Mouse (Mus musculus): ENCODE data around the gene Meis2.

Gene Meis2

DNA sequence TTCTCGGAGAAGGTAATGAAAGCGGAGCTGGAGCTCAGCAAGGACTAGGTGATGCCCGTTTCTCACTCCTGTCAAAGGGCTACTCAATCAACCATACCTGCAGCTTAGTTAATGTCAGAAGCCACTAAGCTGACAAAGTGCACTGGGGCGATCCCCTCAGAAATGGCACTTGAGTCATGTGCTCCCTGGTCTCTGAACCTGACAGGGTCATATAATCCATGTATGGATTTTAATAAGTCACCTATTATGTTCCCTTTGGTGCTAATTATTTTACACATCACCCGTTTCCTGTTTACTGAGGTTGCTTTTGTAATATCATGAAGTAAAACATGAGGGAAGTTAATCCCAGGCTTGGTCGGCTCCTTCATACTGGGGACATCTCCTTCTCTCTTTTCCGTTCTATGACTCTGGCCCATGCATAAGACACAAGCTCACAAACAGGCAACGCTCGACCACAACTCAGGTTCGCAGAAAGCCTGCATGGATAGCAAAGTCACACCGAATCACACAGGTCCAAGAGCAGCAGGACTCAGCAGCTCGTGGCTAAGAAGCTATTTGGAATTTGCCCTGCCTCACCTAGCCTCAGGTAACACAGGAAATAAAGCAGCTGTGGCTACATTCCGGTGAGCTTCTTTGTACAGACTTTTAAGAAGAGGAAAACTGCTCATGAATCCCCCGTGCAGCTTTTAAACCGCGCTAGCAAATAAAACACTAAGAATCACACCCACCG lies 153.6 kb downstream of the Meis2 start:
- DNase-seq (ENCODE audit: extremely low read depth, low read depth, low spot score) = no peak

DNA sequence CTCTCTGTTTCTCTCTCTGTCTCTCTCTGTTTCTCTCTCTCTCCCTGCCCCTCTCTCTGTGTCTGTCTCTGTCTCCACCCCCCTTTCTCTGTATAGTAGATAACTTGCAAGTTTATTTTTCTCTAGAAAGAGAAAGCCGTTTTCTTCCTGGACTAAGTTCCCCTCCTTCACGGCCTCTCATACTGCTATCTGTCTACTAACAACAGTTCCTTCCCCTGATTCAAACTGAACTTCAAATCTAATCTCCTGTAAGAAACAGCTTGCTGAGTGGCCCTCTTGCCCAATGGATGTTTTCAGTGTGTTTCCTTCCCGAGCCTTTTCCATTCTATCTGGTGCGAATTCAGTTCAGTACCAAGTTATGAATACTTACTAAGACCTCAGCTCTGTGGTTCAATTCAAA lies 155.4 kb downstream of the Meis2 start:
- no peak for DNase-seq (ENCODE audit: extremely low read depth, low read depth, low spot score)

DNA sequence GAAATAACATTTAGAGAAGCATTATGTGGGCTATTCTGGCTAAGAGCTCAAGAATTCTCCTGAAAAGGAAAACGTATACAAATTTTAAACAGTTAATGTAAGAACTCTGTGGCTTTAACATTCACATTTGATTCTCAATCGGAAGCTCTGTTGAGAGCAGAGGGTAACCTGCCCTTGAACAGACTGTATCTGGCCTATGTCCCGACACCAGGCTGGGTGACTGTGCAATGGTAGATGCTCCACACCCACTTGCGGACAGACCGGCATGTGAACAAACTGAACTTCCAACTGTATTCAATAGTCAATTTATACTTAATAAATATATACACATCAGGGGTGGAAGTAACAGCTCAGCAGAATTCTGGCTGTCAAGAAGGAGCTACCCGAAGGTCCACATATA lies 164.6 kb downstream of the Meis2 start:
- DNase-seq (ENCODE audit: extremely low read depth, low read depth, low spot score) = no peak

DNA sequence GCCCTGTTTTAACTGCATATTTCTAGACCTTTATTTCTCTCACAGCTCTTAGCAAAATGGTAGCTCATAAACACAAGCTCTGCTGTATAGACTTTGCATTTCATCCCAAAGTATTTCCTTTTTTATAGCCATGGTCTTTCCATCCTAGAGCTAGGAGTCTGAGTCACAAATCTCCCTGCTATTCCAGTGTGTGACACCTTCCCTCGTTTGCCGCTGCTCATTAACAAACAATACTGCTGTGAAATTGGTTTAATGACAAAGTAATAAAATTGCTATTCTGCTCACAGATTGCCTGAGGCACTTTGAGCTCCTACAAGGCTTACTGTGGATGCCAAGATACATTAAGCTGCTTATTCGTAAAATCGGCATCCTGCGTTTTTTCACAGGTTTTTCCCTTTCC lies 168.1 kb downstream of the Meis2 start:
- DNase-seq (ENCODE audit: extremely low read depth, low read depth, low spot score) = no peak

DNA sequence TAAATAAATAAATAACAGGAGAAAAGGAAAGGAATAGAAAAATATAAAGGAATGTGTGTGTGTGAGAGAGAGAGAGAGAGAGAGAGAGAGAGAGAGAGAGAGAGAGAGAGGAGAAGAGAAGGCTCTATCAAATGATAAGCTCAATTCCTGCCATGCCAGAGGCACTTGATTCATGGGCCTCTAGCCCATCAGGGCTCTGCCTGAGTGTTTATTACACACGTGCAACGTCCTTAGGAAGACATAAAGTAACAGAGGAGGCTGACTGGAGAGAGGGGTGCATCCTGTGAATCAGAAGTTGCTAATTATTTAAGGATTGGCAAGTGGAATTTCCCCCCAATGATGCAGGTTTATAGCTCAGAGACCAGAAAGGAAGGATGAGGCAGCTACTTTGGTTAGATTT lies 168.6 kb downstream of the Meis2 start:
- DNase-seq (ENCODE audit: extremely low read depth, low read depth, low spot score) = no peak

DNA sequence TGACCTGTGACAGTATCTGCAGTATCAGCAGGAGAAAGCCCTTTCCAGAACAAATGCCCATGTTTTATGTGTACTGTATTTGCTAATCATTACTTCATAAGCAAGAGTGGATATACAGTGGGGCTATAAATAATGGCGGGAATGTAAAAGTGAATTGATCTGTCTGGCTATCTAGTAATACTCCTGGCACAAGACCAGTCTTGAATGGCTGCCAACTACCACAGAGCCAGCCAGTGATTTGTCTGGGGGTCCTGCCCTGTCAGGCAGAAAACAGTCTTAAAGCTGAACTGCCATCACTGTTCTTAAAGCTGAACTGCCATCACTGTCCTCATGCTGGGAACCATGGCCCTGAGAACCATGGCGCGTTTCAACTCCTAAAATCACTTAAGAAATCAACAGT lies 169.9 kb downstream of the Meis2 start:
- DNase-seq (ENCODE audit: extremely low read depth, low read depth, low spot score) = no peak

DNA sequence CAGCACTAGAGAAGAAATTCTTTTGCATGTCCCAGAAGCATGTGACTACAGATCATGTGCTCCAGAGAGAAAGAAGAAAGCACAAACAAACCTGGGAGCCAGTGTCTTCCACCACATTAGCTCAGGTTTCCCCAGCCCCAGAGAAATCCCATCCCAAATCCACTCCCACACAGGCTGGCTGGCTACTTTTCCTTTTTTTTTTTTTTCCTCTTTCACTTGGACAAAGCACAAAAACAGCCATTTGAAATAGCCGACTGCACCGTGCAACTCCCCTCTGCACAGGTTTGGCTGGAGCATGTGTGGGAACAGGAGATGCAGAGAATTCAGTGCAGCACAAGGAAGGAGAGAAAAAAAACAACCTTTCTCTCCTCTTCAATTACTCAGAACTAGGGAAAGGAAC lies 170.4 kb downstream of the Meis2 start:
- DNase-seq (ENCODE audit: extremely low read depth, low read depth, low spot score) = no peak

DNA sequence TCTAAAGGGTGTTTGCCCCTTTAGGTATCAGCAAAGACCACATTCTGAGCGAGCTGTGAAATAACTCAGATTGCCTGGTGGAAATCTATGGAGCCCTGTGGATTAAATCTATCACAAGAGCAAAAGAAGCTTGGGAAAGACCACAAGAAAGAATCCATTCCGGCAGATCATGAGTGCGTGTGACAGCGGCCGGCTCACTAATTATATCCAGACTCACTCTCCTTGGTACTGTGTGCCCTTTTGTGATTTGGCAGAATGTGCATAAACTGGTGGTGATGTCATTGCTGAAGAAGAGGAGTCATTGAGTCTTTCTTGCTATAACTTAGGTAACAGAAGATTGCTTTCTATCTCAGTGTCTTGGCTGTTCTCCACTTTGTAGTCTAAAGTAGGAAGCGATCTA lies 172.5 kb downstream of the Meis2 start:
- DNase-seq (ENCODE audit: extremely low read depth, low read depth, low spot score) = no peak

DNA sequence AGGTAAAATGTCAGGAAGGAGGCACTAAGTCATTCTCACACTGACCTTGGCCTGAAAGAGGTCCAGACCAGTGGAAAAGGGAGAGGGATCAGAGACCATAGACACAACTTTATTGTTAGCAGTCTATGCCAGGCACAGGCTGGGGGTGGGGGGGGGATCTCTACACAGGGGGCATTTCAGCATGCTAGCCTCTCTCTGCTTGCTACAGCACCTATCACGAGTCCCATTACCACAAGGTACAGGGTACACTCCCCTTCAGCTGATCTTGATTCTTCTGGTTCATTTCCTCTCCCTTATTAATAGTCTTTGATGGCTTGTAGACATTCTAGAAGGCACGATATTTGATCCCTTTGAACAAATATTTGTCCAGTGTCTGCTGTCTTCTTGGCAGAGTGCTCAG lies 174.9 kb downstream of the Meis2 start:
- no peak for DNase-seq (ENCODE audit: extremely low read depth, low read depth, low spot score)

DNA sequence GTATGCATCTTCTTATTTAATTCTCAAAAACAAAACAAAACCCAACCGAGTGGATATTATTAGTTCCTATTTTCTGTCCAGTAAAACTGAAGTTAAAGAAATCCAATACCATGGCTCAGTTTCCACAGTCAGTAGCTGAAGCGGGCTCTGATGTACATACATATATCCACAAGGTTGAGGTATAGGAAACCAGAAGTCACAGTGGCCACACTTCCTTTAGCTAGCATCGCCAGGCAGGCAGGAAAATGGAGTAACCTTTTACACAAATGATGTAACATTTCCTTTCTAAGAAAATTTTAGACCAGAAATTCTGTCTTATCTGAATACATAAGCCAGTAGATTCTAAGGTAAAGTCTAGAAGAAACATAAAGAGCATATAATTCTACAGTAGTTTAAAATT lies 175.6 kb downstream of the Meis2 start:
- no peak for DNase-seq (ENCODE audit: extremely low read depth, low read depth, low spot score)

DNA sequence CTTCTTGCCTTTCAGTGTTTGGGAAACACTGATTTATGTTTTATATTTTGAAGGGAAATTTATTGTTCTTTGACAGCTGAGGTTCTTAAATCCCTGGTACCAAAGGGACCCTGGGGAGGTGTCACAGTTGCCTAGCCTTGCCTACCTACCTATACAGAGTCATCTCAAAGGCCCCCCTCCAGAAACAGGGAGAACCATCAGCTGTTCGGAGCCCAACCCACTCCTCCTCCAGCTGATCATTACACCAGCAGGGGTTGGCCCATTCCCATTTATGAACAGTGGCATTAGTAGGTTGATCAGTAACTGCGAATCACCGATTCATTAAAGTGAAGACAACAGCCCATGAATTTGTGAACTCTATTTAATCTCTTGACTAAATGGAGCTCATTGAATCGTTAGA lies 176.4 kb downstream of the Meis2 start:
- no peak for DNase-seq (ENCODE audit: extremely low read depth, low read depth, low spot score)

DNA sequence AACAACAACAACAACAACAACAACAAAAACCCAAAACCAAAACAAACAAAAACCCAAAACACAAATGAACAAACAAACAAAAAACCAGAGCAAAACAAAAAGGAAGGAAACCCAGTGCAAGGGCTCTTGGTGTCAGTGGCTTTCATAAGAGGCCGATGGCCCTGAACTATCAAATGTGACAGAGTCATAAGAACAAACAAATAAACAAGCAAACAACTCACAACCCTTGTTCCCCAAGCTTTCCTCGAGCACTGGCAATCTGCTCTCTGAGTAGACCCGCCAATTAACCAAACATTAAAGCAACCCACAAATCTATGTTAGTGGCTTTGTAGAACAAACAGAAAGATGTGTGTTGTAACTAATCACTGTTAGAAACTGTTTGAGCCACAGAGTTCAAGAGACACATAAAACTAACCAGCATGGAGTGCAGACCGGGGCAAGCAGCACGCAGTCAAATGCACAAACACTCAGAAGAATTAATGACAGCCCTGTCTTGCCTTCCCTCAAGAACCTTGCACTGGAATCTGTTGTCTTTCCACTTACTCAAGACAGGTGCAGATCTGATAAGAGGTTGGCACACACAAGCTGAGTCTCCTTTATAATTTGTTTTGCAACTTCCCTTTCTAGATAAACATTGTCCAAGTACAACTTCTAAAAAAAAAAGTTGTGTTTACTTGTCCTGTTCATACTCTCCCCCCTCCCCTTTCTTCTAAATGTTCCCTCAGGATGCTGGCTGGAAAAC lies 177.1 kb downstream of the Meis2 start:
- DNase-seq (ENCODE audit: extremely low read depth, low read depth, low spot score) = no peak

DNA sequence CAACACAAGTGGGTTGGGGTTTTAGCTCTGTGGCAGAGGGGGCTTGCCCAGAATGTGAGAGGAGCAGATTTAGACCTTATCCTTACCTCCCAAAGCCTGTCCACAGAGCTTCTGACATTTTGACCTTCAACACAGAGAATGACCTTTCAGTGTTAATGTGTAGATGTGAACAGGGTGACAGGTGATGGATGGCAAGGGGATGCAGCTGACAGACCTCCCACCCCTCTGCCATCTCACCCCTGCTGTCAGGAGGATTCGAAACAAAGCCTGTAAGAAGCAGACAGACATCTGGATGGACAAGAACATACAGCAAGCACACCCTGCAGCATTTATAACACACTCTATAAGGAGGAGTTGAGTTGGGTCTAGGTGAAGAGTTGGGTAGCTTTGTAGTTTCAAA lies 178.0 kb downstream of the Meis2 start:
- DNase-seq (ENCODE audit: extremely low read depth, low read depth, low spot score) = no peak

DNA sequence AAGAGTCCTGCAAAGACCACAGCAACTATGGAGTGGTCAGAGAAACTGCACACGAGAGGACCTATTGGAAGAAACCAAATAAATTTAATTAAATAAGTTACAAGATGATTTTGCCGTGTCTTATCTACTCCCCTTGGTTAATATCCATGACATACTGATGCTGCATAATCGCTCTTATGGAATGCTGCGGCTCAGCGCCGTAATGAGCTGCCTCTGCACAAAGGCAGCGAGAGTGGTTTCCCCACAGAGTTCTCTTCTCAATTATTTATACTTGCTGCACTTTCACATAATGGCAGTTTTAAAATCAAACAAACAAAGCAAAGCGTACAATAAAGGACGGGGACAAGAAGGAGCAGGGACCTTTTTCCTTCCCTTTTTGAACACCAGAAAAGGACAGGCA lies 181.5 kb downstream of the Meis2 start:
- DNase-seq (ENCODE audit: extremely low read depth, low read depth, low spot score) = no peak

DNA sequence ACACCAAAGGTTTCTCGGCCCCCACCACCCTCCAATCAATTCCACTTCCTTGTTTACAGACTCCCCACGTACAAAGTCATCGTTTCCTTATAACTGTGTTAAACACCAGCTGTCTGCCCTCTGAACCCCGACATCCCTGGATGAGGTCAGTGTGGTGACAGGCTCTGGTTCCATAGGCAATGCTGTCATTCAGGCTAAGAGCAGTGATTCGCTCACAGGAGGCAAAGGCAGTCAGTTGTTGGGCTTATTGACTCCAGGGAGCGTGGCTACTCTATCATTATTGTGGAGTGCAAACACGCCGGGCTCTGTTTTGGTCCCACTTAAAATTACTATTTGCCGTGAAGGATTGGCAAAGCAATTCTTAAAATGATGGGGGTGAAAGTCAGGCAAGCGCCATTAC lies 182.1 kb downstream of the Meis2 start:
- no peak for DNase-seq (ENCODE audit: extremely low read depth, low read depth, low spot score)

DNA sequence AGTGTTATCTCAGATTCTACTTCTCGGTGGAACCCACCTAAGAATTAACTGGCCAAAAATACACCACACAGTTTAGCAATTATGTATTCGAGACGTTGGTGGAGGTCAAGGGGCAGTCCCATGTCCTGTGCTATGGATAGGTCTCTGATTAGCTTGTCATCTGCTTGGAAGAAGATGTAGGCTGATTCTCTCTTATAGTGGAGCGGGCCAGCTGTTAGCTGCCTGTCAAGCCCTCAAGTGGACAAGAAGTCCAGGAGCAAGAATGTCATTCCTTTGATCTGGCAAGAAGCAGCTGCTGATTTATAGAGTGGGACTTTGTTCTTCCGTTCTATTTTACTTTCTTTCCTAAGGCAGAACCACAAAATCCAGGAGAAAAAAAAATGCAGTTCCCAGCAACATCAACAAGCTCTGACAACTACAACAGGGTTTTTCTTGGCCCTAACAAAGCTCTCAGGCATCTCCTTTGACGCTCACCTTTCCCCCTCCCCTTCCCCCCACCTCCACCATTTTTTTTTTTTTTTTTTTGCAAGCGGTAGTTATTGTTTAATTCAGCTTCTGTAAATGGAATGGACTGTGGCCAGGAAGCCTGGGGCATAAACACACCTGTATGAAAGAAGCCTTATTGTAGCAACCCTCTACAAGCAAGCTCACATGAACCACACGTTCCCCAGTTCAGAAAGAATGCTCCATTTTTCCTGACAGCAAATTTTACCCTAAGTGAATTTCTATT lies 189.7 kb downstream of the Meis2 start:
- peak; percentile 68 for DNase-seq (ENCODE audit: extremely low read depth, low read depth, low spot score)

DNA sequence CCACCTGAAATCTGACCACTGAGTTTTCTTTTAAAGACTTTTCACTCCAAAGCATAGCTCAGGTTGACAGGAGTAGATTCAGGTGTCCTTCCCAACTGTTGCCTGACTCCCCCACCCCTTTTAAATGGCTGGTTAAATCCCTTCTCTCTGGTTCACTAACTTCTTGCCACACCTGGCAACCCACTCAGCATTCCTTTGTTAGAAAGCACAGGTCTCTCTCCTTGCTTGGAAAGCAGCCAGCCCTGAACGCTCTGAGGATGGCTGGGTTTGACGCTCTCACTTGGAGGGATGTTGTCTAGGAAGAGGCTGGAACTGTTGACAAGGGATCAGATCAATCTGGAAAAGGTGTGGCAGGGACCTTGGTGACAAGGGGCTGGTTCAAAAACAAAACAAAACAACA lies 192.8 kb downstream of the Meis2 start:
- DNase-seq (ENCODE audit: extremely low read depth, low read depth, low spot score) = no peak

DNA sequence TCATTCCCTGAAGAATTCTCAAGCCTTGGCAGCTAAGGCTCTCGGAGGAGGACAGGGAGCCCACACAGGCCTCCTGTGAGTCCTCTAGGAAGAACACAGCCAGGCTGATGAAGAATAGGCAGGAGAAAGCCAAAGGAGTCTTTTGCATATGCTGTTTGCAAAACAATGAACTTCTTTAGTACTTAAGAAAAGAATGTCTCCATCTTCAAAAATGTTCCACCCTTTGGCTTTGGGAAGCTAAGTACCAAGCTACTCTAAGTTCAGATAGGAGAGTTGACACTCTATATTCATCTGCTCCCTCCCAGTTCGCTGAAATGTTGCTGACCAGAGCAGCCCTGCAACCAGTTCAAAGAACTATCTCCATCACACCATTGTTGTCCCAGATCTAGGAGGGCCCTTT lies 195.7 kb downstream of the Meis2 start:
- no peak for DNase-seq (ENCODE audit: extremely low read depth, low read depth, low spot score)

DNA sequence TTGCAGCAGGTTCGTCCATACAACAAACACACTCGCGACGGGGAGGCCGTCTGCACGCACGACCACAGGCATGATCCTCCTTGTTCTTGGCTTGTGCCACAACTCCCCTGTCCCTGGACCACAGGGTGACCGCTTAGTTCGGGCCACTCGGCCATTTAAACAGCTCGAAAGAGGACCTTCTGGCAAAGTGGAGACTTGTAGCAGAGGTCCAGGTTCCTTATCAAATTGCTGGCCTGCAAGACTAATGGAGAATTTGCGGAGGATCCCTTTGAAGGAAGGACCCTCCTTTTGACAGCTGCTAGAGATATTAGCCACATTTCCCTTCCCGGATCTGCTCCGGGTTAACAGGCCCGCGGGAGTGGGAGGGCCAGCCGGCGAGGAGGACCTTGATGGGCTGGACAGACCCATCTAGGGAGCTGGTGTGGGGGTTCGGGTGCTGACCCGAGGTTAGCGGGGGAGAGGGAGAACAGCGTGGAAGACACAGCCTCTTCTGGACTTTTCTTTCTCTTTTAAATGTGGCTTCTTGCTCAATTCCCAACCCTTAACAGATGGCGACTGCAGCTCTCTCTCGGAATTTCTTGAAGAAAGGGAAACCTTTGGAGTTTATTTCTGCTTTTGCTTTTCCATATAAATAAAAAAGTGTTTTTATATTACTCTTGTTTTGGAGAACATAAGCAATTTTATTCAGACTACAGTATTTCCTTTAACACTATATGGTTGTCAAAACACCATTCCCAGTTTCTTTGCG lies 204.9 kb downstream of the Meis2 start:
- no peak for DNase-seq (ENCODE audit: extremely low read depth, low read depth, low spot score)

DNA sequence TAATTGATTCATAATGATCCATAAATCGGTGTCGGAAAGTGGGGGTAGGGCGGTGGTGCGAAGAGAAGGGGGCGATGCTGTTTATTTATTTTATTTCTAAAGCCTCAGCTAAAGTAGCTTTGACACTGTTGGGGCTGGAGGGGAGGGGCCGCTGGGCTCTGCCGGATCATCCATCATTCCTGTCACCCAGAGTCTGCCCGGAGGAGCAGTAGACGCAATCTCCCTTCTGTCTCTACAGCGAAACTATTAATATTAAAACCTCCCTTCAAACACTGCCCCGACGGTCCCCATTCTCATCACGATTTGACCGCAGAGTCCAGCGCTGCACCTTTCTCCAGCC lies 205.5 kb downstream of the Meis2 start:
- no peak for DNase-seq (ENCODE audit: extremely low read depth, low read depth, low spot score)

DNA sequence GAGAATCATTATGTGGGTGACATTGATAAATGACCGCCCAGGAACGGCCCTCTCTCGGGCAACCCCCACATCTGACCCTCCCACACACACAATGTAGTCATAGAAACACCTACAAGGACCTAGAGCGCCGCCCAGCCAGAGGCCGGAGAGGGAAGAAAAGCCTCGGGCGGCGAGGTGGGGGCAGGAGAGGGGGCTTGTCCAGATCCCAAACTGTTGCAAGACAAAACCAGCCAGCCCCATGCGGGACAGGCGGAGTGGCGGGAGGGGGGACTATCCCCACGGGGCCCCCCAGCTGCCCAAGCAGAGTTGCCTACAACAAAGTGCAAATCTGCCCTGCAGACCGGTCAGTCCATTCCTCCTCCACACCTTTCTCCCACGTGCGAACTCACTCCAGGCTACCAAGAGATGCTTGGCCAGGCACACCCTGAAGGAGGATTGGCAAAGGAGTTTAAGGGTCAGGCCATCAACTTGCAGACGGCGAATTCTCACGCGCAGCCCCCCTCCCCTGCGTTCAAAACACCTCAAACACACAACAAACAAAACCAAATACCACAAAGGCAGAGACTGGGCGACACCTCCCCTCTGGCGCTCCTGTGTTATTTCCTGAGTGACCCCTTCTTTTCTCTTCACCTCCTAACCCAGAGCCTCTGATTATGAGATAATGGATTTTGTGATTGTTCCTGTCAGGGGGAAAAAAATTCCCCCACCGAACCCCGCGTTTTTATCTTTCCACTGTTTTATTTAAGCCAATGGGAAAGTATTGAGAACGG lies 206.1 kb downstream of the Meis2 start:
- no peak for DNase-seq (ENCODE audit: extremely low read depth, low read depth, low spot score)
